Mouse (Mus musculus): ENCODE measurements around the gene Hhipl1. TPM values are rescaled to one million over a fixed set of nuclear protein-coding genes. Genes with fewer than 3 reads are reported as not detected.

Gene Hhipl1
- total RNA-seq, 2 experiments from 2014 or later, result 7.6 to 7.8 TPM

DNA sequence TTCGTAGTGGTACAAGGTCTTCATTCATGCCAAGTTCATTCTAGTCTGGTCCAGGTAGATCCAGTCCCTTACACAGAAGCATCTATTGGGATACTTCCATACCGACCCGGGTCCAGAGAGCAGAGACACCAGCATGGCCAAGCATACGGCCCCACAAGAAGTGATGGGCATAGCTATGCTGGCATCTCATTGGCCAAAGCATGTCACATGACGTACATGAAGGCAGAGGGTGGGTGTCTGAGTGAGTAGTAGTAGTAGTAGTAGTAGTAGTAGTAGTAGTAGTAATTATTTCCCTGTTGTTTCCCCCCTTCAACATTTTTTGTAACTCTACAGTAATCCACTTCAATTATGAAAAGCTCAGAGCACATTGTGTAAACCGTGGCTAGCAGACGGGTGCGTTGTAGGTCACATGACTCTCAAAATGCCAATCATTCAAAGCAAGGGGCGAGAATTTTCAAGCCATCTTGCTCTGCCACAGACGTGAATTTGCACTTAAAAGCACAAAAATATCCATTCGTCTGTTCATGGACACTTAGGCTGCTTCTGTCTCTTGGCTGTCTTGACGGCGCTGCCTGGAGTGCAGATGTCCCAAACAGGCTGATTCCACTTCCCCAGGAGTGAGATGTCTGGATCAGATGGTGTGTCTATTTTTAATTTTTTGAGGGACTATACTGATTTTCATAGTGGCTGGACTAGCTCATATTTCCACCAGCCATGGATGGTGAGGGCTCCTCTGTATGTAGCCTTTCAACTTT lies 72.5 kb downstream of the Hhipl1 start:
- intact Hi-C loops (cut with DNase I), result no loop called here
- DNase-seq (ENCODE audit: extremely low spot score in 1 of 2, low spot score in 2 of 2), result peak in 1 of 2 experiments; percentile 63

Other genes starting within 250 kb of the Hhipl1 start
- gene Setd3, start 127.0 kb upstream of the Hhipl1 start, total RNA-seq (2021), result 100 to 1,000 TPM; 121 to 127 TPM
- gene Ccnk, start 126.7 kb upstream of the Hhipl1 start, total RNA-seq (2021), result 10 to 100 TPM; 29.1 to 31.1 TPM
- gene Ccdc85c, start 30.8 kb upstream of the Hhipl1 start, total RNA-seq (2021), result 10 to 100 TPM; 58.9 to 59.6 TPM
- gene Cyp46a1, start 28.1 kb downstream of the Hhipl1 start, total RNA-seq (2021), result 100 to 1,000 TPM; 159 to 168 TPM
- gene Eml1, start 64.7 kb downstream of the Hhipl1 start, total RNA-seq (2021), result 10 to 100 TPM; 60.4 to 64.4 TPM
- 100 to 1,000 TPM; 407 to 409 TPM for gene Evl, start 248.4 kb downstream of the Hhipl1 start, total RNA-seq (2021)